Mouse (Mus musculus) bone marrow, adult 2 months (tissue): Measurements from ENCODE around the gene A630095N17Rik.

ENCODE experiments used
- CTCF ChIP-seq: fragments of 200-500 bp; IDR thresholded peaks from 2 replicates; pipeline ENCODE4 v1.5.1; 2011; ENCODE audit warnings: low read length, control low read depth; ENCODE audit not compliant: control insufficient read depth, insufficient read depth
- POLR2A ChIP-seq: fragments of 200-500 bp; IDR thresholded peaks from 2 replicates; pipeline ENCODE4 v1.6.1; 2011; ENCODE audit warnings: low read depth, mild to moderate bottlenecking, control low read depth, low read length, borderline replicate concordance; ENCODE audit not compliant: control insufficient read depth

DNA sequence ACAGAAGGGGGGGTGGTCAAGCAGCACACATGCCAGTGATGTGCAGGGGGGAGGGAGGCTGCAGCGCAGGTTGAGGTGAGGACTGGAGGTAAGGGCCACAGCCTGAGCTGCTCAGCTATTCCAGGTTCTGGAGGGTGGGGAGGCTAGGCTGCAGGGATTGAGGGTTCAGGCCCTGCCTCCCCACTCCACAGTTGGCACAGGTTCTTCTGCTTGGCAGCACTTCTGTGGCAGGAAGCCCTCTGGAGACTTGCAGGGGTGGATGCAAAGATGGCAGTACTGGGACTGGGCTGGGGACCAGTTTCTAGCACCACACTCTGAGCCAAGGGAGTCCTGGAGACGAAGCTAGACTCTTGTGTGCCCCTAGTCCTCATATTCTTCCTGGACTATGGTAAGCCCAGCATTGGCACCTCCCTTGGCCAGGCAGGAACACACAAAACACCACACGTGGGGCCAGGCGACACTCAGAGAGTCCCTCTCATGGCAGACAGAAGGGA is 50.5 kb downstream of the A630095N17Rik start:
- TF ChIP-seq CTCF (no peak), POLR2A (no peak)
